Comparison of ENCODE assay signal across 13 mouse cellular contexts in the genomic region with DNA sequence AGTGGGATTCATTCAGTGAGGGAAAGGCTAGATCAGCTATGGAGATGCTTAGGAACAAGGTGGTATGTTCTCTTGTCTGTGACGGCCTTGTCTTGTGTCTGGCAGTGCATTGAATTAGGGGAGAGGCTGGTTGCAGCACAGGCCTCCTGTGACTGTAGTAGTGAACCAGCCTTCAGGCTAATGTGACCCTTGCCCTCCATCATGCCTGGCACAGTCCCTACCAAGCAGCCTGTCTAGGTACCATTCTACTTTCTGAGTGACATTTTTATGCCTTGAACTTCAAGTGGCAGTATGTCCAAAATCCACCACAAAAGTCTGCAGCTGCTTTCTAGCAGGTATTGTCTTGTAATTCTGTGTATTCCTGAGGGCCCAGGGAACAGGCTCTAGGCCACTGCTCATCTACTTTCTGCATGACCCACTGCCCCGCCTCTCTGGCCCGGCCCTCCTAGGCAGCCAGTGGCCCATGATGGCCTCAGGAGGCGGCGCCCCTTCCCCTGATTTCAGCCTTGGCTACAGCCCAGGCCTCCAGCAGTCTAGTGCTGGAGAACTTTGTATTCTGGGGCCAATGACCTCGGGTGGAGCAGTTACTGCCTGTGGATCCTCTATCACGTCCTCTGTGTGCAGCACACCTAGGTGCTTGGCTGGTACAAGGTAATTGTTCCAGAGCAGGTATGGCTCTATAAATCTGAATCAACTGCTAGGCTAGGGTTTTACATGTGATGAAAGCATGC. TPM values are rescaled to one million over a fixed set of nuclear protein-coding genes. Genes with fewer than 3 reads are reported as not detected.
DNase-seq lines count a peak whose midpoint lies in the region; ATAC-seq and TF ChIP-seq lines count a peak whose summit lies in the region.
"Had no signal": no experiment of that assay in that cellular context is flagged by ENCODE, and none has a peak within 500 bp of the region (broad histone marks: within the 10 kb centered on the region; RNA-seq: fewer than 3 reads in every experiment).

No protein-coding gene starts in this region.

- WGBS in liver, adult 2 months: 15% methylated on average over 7 of the region's 7 CpGs
- 58% methylated on average over 7 of the region's 7 CpGs for WGBS in liver, embryonic 12.5 days (ENCODE audit: insufficient replicate concordance)
- WGBS in kidney, adult 2 months: 39% methylated on average over 7 of the region's 7 CpGs
- 55% methylated on average over 7 of the region's 7 CpGs for WGBS in stomach, embryonic 16.5 days

- no peaks in the 10 kb centered on the region for H3K9me3 ChIP-seq in liver, embryonic 12.5 days (replicated peaks)
- H3K9me3 ChIP-seq in stomach, embryonic 16.5 days (replicated peaks; ENCODE audit: control insufficient read depth, low read length): no peaks in the 10 kb centered on the region
- H3K9me3 ChIP-seq: heart, embryonic 15.5 days; hindbrain, embryonic 12.5 days; megakaryocyte, embryonic 14.5 days; neural tube, embryonic 15.5 days had no signal

- H3K9ac ChIP-seq in liver, adult 2 months (ENCODE audit: low read depth, low read length): peak overlapping the region; percentile 70
- H3K9ac ChIP-seq in liver, embryonic 12.5 days: no peak overlapping the region
- H3K9ac ChIP-seq in stomach, embryonic 16.5 days (ENCODE audit: low read length): no peak overlapping the region
- H3K9ac ChIP-seq: heart, embryonic 15.5 days; hindbrain, embryonic 12.5 days; neural tube, embryonic 15.5 days had no signal

- peak overlapping the region; percentile 22; the same call in 1 of the 2 replicates for H3K4me3 ChIP-seq in liver, adult 2 months (ENCODE audit: insufficient read depth, low read depth, low read length)
- no peak overlapping the region for H3K4me3 ChIP-seq in liver, embryonic 12.5 days
- H3K4me3 ChIP-seq in kidney, adult 2 months (ENCODE audit: insufficient read depth, low read depth, low read length): peak overlapping the region; percentile 32
- H3K4me3 ChIP-seq in stomach, embryonic 16.5 days (replicated peaks; ENCODE audit: low read length): no peak overlapping the region
- H3K4me3 ChIP-seq: heart, embryonic 15.5 days; hindbrain, embryonic 12.5 days; megakaryocyte, embryonic 14.5 days; neural tube, embryonic 15.5 days had no signal

- H3K27ac ChIP-seq in liver, adult 2 months (replicated peaks; ENCODE audit: insufficient read depth, low read depth, low read length): peak overlapping the region; percentile 97
- no peak overlapping the region for H3K27ac ChIP-seq in liver, embryonic 12.5 days
- H3K27ac ChIP-seq in kidney, adult 2 months (ENCODE audit: insufficient read depth, low read depth, low read length): peak overlapping the region; percentile 89
- no peak overlapping the region for H3K27ac ChIP-seq in stomach, embryonic 16.5 days (ENCODE audit: low read length)
- H3K27ac ChIP-seq: heart, embryonic 15.5 days; hindbrain, embryonic 12.5 days; neural tube, embryonic 15.5 days had no signal

- peak; percentile 89 for DNase-seq in liver, adult 2 months (ENCODE audit: extremely low read depth, low read depth, low spot score)
- peak; percentile 93 for DNase-seq in kidney, adult 2 months
- peak; percentile 88 to 92 for DNase-seq in kidney, postnatal 36 days
- DNase-seq in heart, adult 18-20 months: no peak
- DNase-seq in cerebellum, adult 9-11 months: no peak
- DNase-seq in right cerebral cortex, postnatal 25 days: no peak
- DNase-seq: cerebellum, adult 2 months had no signal

- no peaks in the 10 kb centered on the region for H3K36me3 ChIP-seq in liver, adult 2 months (ENCODE audit: control insufficient read depth, insufficient read depth, low read length)
- no peaks in the 10 kb centered on the region for H3K36me3 ChIP-seq in liver, embryonic 12.5 days
- H3K36me3 ChIP-seq in kidney, adult 2 months (ENCODE audit: control insufficient read depth, insufficient read depth, low read length): no peaks in the 10 kb centered on the region
- no peaks in the 10 kb centered on the region for H3K36me3 ChIP-seq in stomach, embryonic 16.5 days (ENCODE audit: control insufficient read depth, insufficient read depth, low read length)
- H3K36me3 ChIP-seq: heart, embryonic 15.5 days; hindbrain, embryonic 12.5 days; neural tube, embryonic 15.5 days had no signal

- no peak for ATAC-seq in liver, embryonic 12.5 days
- peak; percentile 50 for ATAC-seq in stomach, embryonic 16.5 days (ENCODE audit: insufficient read depth, low FRiP score)

- H3K79me2 ChIP-seq in liver, adult 2 months (ENCODE audit: control insufficient read depth, insufficient read depth, low read length): peaks cover 13% of the 10 kb centered on the region; the same call in 1 of the 2 replicates

- no peak for TF ChIP-seq CTCF in liver, adult 2 months (IDR thresholded peaks at IDR 0.05; ENCODE audit: low read depth, low read length)
- no peak for TF ChIP-seq CTCF in kidney, adult 2 months (conservative IDR thresholded peaks at IDR 0.05; ENCODE audit: insufficient read depth, insufficient read length, low read depth, low read length)

- no peaks in the 10 kb centered on the region for H3K27me3 ChIP-seq in liver, adult 2 months (ENCODE audit: control insufficient read depth, insufficient read depth, low read length)
- H3K27me3 ChIP-seq in liver, embryonic 12.5 days (replicated peaks): peaks cover 11% of the 10 kb centered on the region; the same call in 1 of the 2 replicates
- no peaks in the 10 kb centered on the region for H3K27me3 ChIP-seq in kidney, adult 2 months (replicated peaks; ENCODE audit: control insufficient read depth, insufficient read depth, low read length)
- no peaks in the 10 kb centered on the region for H3K27me3 ChIP-seq in stomach, embryonic 16.5 days (ENCODE audit: control insufficient read depth, insufficient read depth, low read length)
- H3K27me3 ChIP-seq: heart, embryonic 15.5 days; hindbrain, embryonic 12.5 days; neural tube, embryonic 15.5 days had no signal

- H3K4me2 ChIP-seq in liver, embryonic 12.5 days: no peak overlapping the region
- H3K4me2 ChIP-seq in stomach, embryonic 16.5 days (ENCODE audit: low read depth, low read length): no peak overlapping the region
- H3K4me2 ChIP-seq: heart, embryonic 15.5 days; hindbrain, embryonic 12.5 days; neural tube, embryonic 15.5 days had no signal

- H3K4me1 ChIP-seq in liver, adult 2 months (ENCODE audit: control insufficient read depth, insufficient read depth, low read length): peaks cover 48% of the 10 kb centered on the region
- H3K4me1 ChIP-seq in liver, embryonic 12.5 days: no peaks in the 10 kb centered on the region
- H3K4me1 ChIP-seq in kidney, adult 2 months (ENCODE audit: control insufficient read depth, insufficient read depth, low read length): peaks cover 19% of the 10 kb centered on the region
- no peaks in the 10 kb centered on the region for H3K4me1 ChIP-seq in stomach, embryonic 16.5 days (ENCODE audit: control insufficient read depth, insufficient read depth, low read length)
- H3K4me1 ChIP-seq: heart, embryonic 15.5 days; hindbrain, embryonic 12.5 days; megakaryocyte, embryonic 14.5 days; neural tube, embryonic 15.5 days had no signal

- TF ChIP-seq POLR2A in liver, adult 2 months (IDR thresholded peaks at IDR 0.05; ENCODE audit: extremely low read depth, insufficient read depth, low read length): no peak
- TF ChIP-seq POLR2A in kidney, adult 2 months (IDR thresholded peaks at IDR 0.05; ENCODE audit: low read depth, low read length): no peak

RNA-seq across cellular contexts. Expression of gene Lrfn4, which starts 21.5 kb away (rescaled TPM):
- 0.13 and 0.18 TPM in 2 replicates for total RNA-seq in liver, adult 2 months (2014; rRNA removed)
- polyA plus RNA-seq in liver, adult 2 months (2012; rRNA removed): 0.27 and 0.35 TPM in 2 replicates
- polyA plus RNA-seq in liver, embryonic 12.5 days (2016; fragmentation: Nextera tagmentation; extraction: Ambion mirVana): 2.6 and 2.7 TPM in 2 replicates
- polyA plus RNA-seq in kidney, adult 2 months (2012; rRNA removed): 6.1 and 8.7 TPM in 2 replicates
- polyA plus RNA-seq in stomach, embryonic 16.5 days (2015; fragmentation: Nextera tagmentation; extraction: Ambion mirVana): 2.1 and 2.5 TPM in 2 replicates
- total RNA-seq in heart, adult 18-20 months (2021): 1 to 10 TPM; 5.4 to 8.5 TPM

RNA-seq across cellular contexts. Expression of gene Rce1, which starts 31.5 kb away (rescaled TPM):
- 14.8 and 15.7 TPM in 2 replicates for total RNA-seq in liver, adult 2 months (2014; rRNA removed)
- polyA plus RNA-seq in liver, adult 2 months (2012; rRNA removed): 31.0 and 44.9 TPM in 2 replicates
- 35.9 and 39.3 TPM in 2 replicates for polyA plus RNA-seq in liver, embryonic 12.5 days (2016; fragmentation: Nextera tagmentation; extraction: Ambion mirVana)
- polyA plus RNA-seq in kidney, adult 2 months (2012; rRNA removed): 82.2 and 92.8 TPM in 2 replicates
- polyA plus RNA-seq in stomach, embryonic 16.5 days (2015; fragmentation: Nextera tagmentation; extraction: Ambion mirVana): 64.7 and 66.0 TPM in 2 replicates
- total RNA-seq in heart, adult 18-20 months (2021): 10 to 100 TPM in 1 of 2 experiments, 1 to 10 TPM in 1; 9.1 to 10.3 TPM

Comparison
In these comparisons a context has a peak if more than half of its experiments do, and no peak if none do; other contexts are left out.
1. H3K27ac ChIP-seq: peak in liver, adult 2 months (single experiment) and kidney, adult 2 months (single experiment); none in liver, embryonic 12.5 days (single experiment) and stomach, embryonic 16.5 days (single experiment).
2. H3K4me3 ChIP-seq: peak in liver, adult 2 months (single experiment) and kidney, adult 2 months (single experiment); none in liver, embryonic 12.5 days (single experiment) and stomach, embryonic 16.5 days (single experiment).
3. DNase-seq: peak in liver, adult 2 months (single experiment), kidney, adult 2 months (single experiment) and kidney, postnatal 36 days (2 of 2); none in heart, adult 18-20 months (0 of 2), cerebellum, adult 9-11 months (single experiment) and right cerebral cortex, postnatal 25 days (single experiment).